Mouse (Mus musculus) cortical plate, adult 2 months (tissue): ENCODE measurements around the gene Dolpp1.

ENCODE experiments used
- CTCF ChIP-seq: fragments of 200-500 bp; IDR thresholded peaks from 2 replicates; pipeline ENCODE4 v1.5.1; 2011; ENCODE audit warnings: mild to moderate bottlenecking, control low read depth, low read length; ENCODE audit not compliant: insufficient read depth; ENCODE audit errors: extremely low read depth
- POLR2A ChIP-seq: fragments of 200-500 bp; IDR thresholded peaks from 2 replicates; pipeline ENCODE4 v1.6.1; 2011; ENCODE audit warnings: mild to moderate bottlenecking, low read length, control low read depth; ENCODE audit not compliant: insufficient read depth; ENCODE audit errors: extremely low read depth

DNA sequence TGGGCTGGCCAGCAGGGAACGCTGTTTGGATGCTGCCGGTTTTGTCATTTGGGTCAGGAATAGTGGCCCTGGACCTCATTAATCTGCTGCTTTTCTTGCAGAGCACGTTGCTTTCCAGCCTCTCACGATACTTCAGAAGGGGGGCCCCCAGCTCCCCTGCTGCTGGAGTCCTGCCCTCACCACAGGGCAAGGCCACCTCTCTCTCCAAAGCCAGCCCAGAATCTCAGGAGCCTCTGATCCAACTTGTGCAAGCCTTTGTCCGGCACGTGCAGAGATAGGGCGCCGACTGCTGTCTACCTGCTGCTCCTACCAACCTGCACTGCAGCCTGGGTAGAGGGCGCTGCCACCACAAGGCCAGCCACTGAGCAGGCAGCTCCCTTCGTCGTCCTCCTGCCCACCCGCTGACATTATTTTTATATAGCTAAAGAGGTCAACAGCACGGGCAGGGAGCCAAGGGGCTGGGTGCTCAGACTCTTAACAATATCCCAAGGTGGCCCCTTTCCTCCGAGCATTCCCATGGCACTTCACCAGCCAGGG, 48.4 kb upstream of the Dolpp1 start:
- no peak for TF ChIP-seq CTCF
- peak; percentile 21; the same call in 1 of the 2 replicates for TF ChIP-seq POLR2A
